Mouse (Mus musculus): Measurements from ENCODE around the gene Use1. TPM values are rescaled to one million over a fixed set of nuclear protein-coding genes. Genes with fewer than 3 reads are reported as not detected.

Use1 gene
- polyA plus RNA-seq, 1 experiment, result 156 TPM

GRCm38 (mm10) chr8:71404011-71404410 lies 37.4 kb downstream of the Use1 start:
- no peak overlapping the region for H3K4me3 ChIP-seq (ENCODE audit: control insufficient read depth, insufficient read depth, low read length)
- no peaks in the 10 kb centered on the region for H3K27me3 ChIP-seq (ENCODE audit: control insufficient read depth, insufficient read depth, low read length)
- no peak for DNase-seq
- no peaks in the 10 kb centered on the region; the same call in 1 of the 2 replicates for H3K36me3 ChIP-seq (ENCODE audit: control insufficient read depth, insufficient read depth, low read length)
- 94% methylated on average over 8 of the region's 8 CpGs for WGBS
- no peak overlapping the region for H3K27ac ChIP-seq (ENCODE audit: control insufficient read depth, insufficient read depth, low read length)
- peaks cover 15% of the 10 kb centered on the region for H3K4me1 ChIP-seq (replicated peaks; ENCODE audit: control insufficient read depth, insufficient read depth, low read length)
- TF ChIP-seq CTCF (IDR thresholded peaks at IDR 0.05; ENCODE audit: borderline replicate concordance, control insufficient read depth, extremely low read depth, insufficient read depth, low read length, poor library complexity) (no peak), POLR2A (IDR thresholded peaks at IDR 0.05; ENCODE audit: control insufficient read depth, extremely low read depth, insufficient read depth, low read length, poor library complexity) (no peak)

DNA sequence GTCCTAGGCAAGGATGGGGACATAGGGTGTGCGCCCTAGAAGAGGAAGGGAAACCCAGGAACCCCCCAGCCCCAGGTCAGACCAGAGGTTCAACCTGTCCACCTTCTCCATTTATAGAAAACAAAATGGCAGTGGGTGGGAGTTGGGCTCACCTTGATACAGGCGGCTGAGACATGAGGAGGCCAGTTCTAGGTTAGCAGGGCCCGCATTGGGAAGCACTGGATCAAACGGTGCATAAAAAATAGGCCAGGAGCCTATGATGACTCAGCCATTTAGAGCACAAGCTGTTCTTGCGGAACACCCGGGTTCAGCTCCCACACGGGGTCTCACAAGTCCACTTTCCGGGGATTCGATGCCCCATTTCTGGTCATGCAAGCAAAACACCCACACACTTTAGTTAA lies 38.3 kb downstream of the Use1 start:
- no peaks in the 10 kb centered on the region for H3K27me3 ChIP-seq (ENCODE audit: control insufficient read depth, insufficient read depth, low read length)
- DNase-seq, result no peak
- H3K27ac ChIP-seq (ENCODE audit: control insufficient read depth, insufficient read depth, low read length), result no peak overlapping the region
- TF ChIP-seq CTCF (IDR thresholded peaks at IDR 0.05; ENCODE audit: borderline replicate concordance, control insufficient read depth, extremely low read depth, insufficient read depth, low read length, poor library complexity), result no peak
- peaks cover 15% of the 10 kb centered on the region for H3K4me1 ChIP-seq (replicated peaks; ENCODE audit: control insufficient read depth, insufficient read depth, low read length)
- H3K36me3 ChIP-seq (ENCODE audit: control insufficient read depth, insufficient read depth, low read length), result peaks cover 5% of the 10 kb centered on the region; the same call in 1 of the 2 replicates
- 78% methylated on average over 9 of the region's 9 CpGs for WGBS
- H3K4me3 ChIP-seq (ENCODE audit: control insufficient read depth, insufficient read depth, low read length), result no peak overlapping the region

GRCm38 (mm10) chr8:71405401-71406098 lies 38.9 kb downstream of the Use1 start, which contains the start of gene Ankle1:
TSS of gene Ankle1 (plus strand) at chr8:71406010.
- Histone ChIP-seq H3K4me3 (ENCODE audit: control insufficient read depth, insufficient read depth, low read length) (peak within 1 kb of the TSS; percentile 51), H3K4me1 (replicated peaks; ENCODE audit: control insufficient read depth, insufficient read depth, low read length) (peaks cover 15% of the 10 kb centered on the region), H3K27ac (ENCODE audit: control insufficient read depth, insufficient read depth, low read length) (no peak within 1 kb of the TSS), H3K36me3 (ENCODE audit: control insufficient read depth, insufficient read depth, low read length) (peaks cover 5% of the 10 kb centered on the region; the same call in 1 of the 2 replicates), H3K27me3 (ENCODE audit: control insufficient read depth, insufficient read depth, low read length) (no peaks in the 10 kb centered on the region)
- TF ChIP-seq CTCF (IDR thresholded peaks at IDR 0.05; ENCODE audit: borderline replicate concordance, control insufficient read depth, extremely low read depth, insufficient read depth, low read length, poor library complexity) (peak; percentile 56; the same call in 1 of the 2 replicates), POLR2A (IDR thresholded peaks at IDR 0.05; ENCODE audit: control insufficient read depth, extremely low read depth, insufficient read depth, low read length, poor library complexity) (peak; percentile 57; the same call in 1 of the 2 replicates)
- 15% methylated on average over 33 of the region's 33 CpGs for WGBS
- DNase-seq, result peak; percentile 98

- H3K27me3 ChIP-seq (ENCODE audit: control insufficient read depth, insufficient read depth, low read length), result no peaks in the 10 kb centered on the region
- TF ChIP-seq CTCF (IDR thresholded peaks at IDR 0.05; ENCODE audit: borderline replicate concordance, control insufficient read depth, extremely low read depth, insufficient read depth, low read length, poor library complexity) (peak; percentile 65; the same call in 1 of the 2 replicates), POLR2A (IDR thresholded peaks at IDR 0.05; ENCODE audit: control insufficient read depth, extremely low read depth, insufficient read depth, low read length, poor library complexity) (no peak)
- H3K4me1 ChIP-seq (replicated peaks; ENCODE audit: control insufficient read depth, insufficient read depth, low read length), result peaks cover 17% of the 10 kb centered on the region
- WGBS, result under 1% methylated on average over 55 of the region's 55 CpGs
- H3K4me3 ChIP-seq (ENCODE audit: control insufficient read depth, insufficient read depth, low read length), result peak overlapping the region; percentile 51
- H3K36me3 ChIP-seq (ENCODE audit: control insufficient read depth, insufficient read depth, low read length), result peaks cover 5% of the 10 kb centered on the region; the same call in 1 of the 2 replicates
- no peak overlapping the region for H3K27ac ChIP-seq (ENCODE audit: control insufficient read depth, insufficient read depth, low read length)
- peak; percentile 64 for DNase-seq
These were observed 39.7 kb downstream of the Use1 start for GRCm38 (mm10) chr8:71406099-71407015.

DNA sequence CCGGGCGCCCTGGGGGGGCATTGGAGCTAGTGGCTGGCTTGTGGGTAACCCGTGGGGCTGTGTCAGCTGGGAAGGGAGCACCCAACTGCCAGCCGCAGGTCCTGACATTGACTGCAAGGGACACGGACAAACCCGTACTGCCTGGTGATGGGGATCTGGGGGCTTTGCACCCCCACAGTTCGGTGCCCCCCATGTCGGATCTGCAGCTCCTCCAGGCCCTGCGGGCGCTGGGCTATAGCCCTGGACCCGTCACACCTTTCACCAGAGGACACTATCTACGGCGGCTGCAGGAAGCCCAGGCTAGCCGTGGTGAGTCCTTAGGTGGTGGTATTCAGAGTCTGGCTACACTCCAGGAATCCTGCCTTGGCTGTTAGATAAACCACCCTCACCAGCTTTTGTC lies 40.8 kb downstream of the Use1 start:
- H3K27ac ChIP-seq (ENCODE audit: control insufficient read depth, insufficient read depth, low read length), result no peak overlapping the region
- peaks cover 24% of the 10 kb centered on the region for H3K4me1 ChIP-seq (replicated peaks; ENCODE audit: control insufficient read depth, insufficient read depth, low read length)
- no peak for DNase-seq
- 96% methylated on average over 14 of the region's 14 CpGs for WGBS
- peaks cover 5% of the 10 kb centered on the region; the same call in 1 of the 2 replicates for H3K36me3 ChIP-seq (ENCODE audit: control insufficient read depth, insufficient read depth, low read length)
- no peaks in the 10 kb centered on the region for H3K27me3 ChIP-seq (ENCODE audit: control insufficient read depth, insufficient read depth, low read length)
- no peak overlapping the region for H3K4me3 ChIP-seq (ENCODE audit: control insufficient read depth, insufficient read depth, low read length)
- TF ChIP-seq CTCF (IDR thresholded peaks at IDR 0.05; ENCODE audit: borderline replicate concordance, control insufficient read depth, extremely low read depth, insufficient read depth, low read length, poor library complexity), result no peak
- TF ChIP-seq POLR2A (IDR thresholded peaks at IDR 0.05; ENCODE audit: control insufficient read depth, extremely low read depth, insufficient read depth, low read length, poor library complexity), result no peak

DNA sequence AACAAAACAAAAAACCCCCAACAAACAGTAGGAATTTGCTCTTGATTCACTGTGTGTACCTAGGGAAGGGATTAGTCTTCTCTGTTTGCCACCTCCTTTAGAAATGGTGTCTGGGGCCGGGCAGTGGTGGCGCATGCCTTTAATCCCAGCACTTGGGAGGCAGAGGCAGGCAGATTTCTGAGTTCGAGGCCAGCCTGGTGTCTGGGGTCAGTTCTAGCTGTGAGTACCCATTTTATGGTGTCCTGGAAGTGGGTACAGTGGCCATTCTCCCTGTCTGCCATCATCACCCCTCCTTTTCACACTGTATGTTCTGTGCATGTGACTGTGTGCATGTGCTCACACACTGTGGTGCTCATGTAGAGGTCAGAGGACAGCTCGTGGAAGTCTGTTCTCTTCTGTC lies 41.6 kb downstream of the Use1 start:
- no peak overlapping the region for H3K4me3 ChIP-seq (ENCODE audit: control insufficient read depth, insufficient read depth, low read length)
- no peak for DNase-seq
- no peaks in the 10 kb centered on the region for H3K27me3 ChIP-seq (ENCODE audit: control insufficient read depth, insufficient read depth, low read length)
- peaks cover 5% of the 10 kb centered on the region; the same call in 1 of the 2 replicates for H3K36me3 ChIP-seq (ENCODE audit: control insufficient read depth, insufficient read depth, low read length)
- no peak overlapping the region for H3K27ac ChIP-seq (ENCODE audit: control insufficient read depth, insufficient read depth, low read length)
- TF ChIP-seq CTCF (IDR thresholded peaks at IDR 0.05; ENCODE audit: borderline replicate concordance, control insufficient read depth, extremely low read depth, insufficient read depth, low read length, poor library complexity) (no peak), POLR2A (IDR thresholded peaks at IDR 0.05; ENCODE audit: control insufficient read depth, extremely low read depth, insufficient read depth, low read length, poor library complexity) (no peak)
- 97% methylated on average over 4 of the region's 4 CpGs for WGBS
- peaks cover 24% of the 10 kb centered on the region for H3K4me1 ChIP-seq (replicated peaks; ENCODE audit: control insufficient read depth, insufficient read depth, low read length)

Measured in thymus, adult 2 months (tissue).